Mouse (Mus musculus) olfactory bulb, adult 2 months (tissue): ENCODE measurements around the gene Pxk.

Experiments used
- CTCF ChIP-seq: fragments of 200-500 bp; IDR thresholded peaks from 2 replicates; pipeline ENCODE4 v1.5.1; 2012; ENCODE audit warnings: low read depth, mild to moderate bottlenecking, low read length, moderate library complexity; ENCODE audit not compliant: insufficient read depth
- POLR2A ChIP-seq: fragments of 200-500 bp; IDR thresholded peaks from 2 replicates; pipeline ENCODE4 v1.6.1; 2012; ENCODE audit warnings: mild to moderate bottlenecking, low read depth, low read length, moderate library complexity; ENCODE audit not compliant: insufficient read depth

DNA sequence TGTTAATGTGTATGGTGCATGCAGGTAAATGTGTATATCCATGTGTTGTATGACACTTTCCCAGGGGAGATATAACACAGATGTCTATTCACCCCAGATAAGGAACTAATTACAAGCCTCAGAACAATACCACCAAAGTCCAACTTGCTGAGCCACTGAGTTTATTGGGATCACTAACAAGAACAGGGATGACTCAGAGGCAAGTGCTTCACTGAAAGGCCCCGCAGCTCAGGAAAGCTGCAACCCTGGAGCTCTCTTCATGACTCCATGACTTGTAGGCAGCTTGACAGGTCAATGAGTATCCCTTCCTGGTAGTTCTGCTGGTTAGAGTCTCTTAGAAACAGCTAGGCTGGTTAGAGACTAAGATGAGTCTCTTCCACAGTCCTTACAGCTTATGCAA lies 11.0 kb downstream of the Pxk start:
- TF ChIP-seq POLR2A: no peak
- no peak for TF ChIP-seq CTCF
